24 mouse cellular contexts compared by ENCODE assay signal in genomic region chr15:36848238-36848637, GRCm38 (mm10).
"Had no signal": no experiment of that assay in that cellular context is flagged by ENCODE, and none has a peak within 500 bp of the region (broad histone marks: within the 10 kb centered on the region; RNA-seq: fewer than 3 reads in every experiment).

No protein-coding gene starts in this region.

- H3K4me2 ChIP-seq: limb, embryonic 13.5 days; liver, embryonic 12.5 days; liver, embryonic 15.5 days; lung, embryonic 15.5 days; midbrain, embryonic 12.5 days; midbrain, embryonic 15.5 days; neural tube, embryonic 12.5 days; neural tube, embryonic 15.5 days had no signal

- H3K4me1 ChIP-seq: limb, embryonic 10.5 days; liver, embryonic 12.5 days; liver, embryonic 15.5 days; midbrain, embryonic 12.5 days; neural tube, embryonic 12.5 days had no signal

- H3K4me3 ChIP-seq: layer of hippocampus, adult 2 months; limb, embryonic 10.5 days; limb, embryonic 13.5 days; liver, embryonic 12.5 days; liver, embryonic 15.5 days; lung, embryonic 15.5 days; midbrain, embryonic 12.5 days; midbrain, embryonic 15.5 days; neural tube, embryonic 12.5 days; neural tube, embryonic 15.5 days had no signal

- DNase-seq: kidney, postnatal 25 days; layer of hippocampus, adult 9-11 months; liver; lung, adult 18-20 months; lung, postnatal 10 days; lung, postnatal 36 days; right cerebral cortex, adult 18-20 months; right cerebral cortex, postnatal 14 days; right cerebral cortex, postnatal 4 days; thymus, adult 2 months; thymus, postnatal 14 days; thymus, postnatal 4 days had no signal

- H3K27ac ChIP-seq: kidney, postnatal 0 days; layer of hippocampus, adult 2 months; limb, embryonic 10.5 days; limb, embryonic 13.5 days; liver, embryonic 12.5 days; liver, embryonic 15.5 days; lung, embryonic 15.5 days; midbrain, embryonic 12.5 days; midbrain, embryonic 15.5 days; neural tube, embryonic 12.5 days; neural tube, embryonic 15.5 days; stomach, postnatal 0 days had no signal

- H3K9ac ChIP-seq: limb, embryonic 13.5 days; liver, embryonic 12.5 days; liver, embryonic 15.5 days; lung, embryonic 15.5 days; midbrain, embryonic 12.5 days; midbrain, embryonic 15.5 days; neural tube, embryonic 12.5 days; neural tube, embryonic 15.5 days had no signal

- H3K9me3 ChIP-seq: limb, embryonic 10.5 days; limb, embryonic 13.5 days; liver, embryonic 12.5 days; liver, embryonic 15.5 days; lung, embryonic 15.5 days; midbrain, embryonic 12.5 days; midbrain, embryonic 15.5 days; neural tube, embryonic 12.5 days; neural tube, embryonic 15.5 days had no signal

- ATAC-seq: liver, embryonic 12.5 days; midbrain, embryonic 15.5 days had no signal

- H3K36me3 ChIP-seq: limb, embryonic 10.5 days; limb, embryonic 13.5 days; liver, embryonic 12.5 days; liver, embryonic 15.5 days; lung, embryonic 15.5 days; midbrain, embryonic 12.5 days; midbrain, embryonic 15.5 days; neural tube, embryonic 12.5 days; neural tube, embryonic 15.5 days had no signal

- H3K27me3 ChIP-seq: limb, embryonic 13.5 days; liver, embryonic 12.5 days; liver, embryonic 15.5 days; lung, embryonic 15.5 days; midbrain, embryonic 12.5 days; midbrain, embryonic 15.5 days; neural tube, embryonic 12.5 days; neural tube, embryonic 15.5 days had no signal
